Mouse (Mus musculus) megakaryocyte progenitor cell, adult 5-6 weeks (primary cell): ENCODE data around the gene Cnnm3. TPM values are rescaled to one million over a fixed set of nuclear protein-coding genes. Genes with fewer than 3 reads are reported as not detected.

ENCODE experiments used
- ATAC-seq: replicated peaks from 2 replicates; pipeline ENCODE4 v1.8.0; 2016; ENCODE audit warnings: mild to moderate bottlenecking, moderate TSS enrichment, inconsistent platforms; ENCODE audit not compliant: poor library complexity
- total RNA-seq, 2 experiments: library from RNA; stranded (forward) in 1 of 2; stranded (reverse) in 1 of 2; fragments of 157-497, 149-512 nt in 1 of 2; fragments of 200-1000 nt in 1 of 2; gene quantifications; 2 replicates each; pipeline versions ENCODE4 v1.2.3 to v1.2.4; 2015 to 2017

Cnnm3 gene
- total RNA-seq, 2 experiments from 2014 or later: 13.0 TPM

GRCm38 (mm10) chr1:36496719-36497118, 14.9 kb upstream of the Cnnm3 start:
- no peak for ATAC-seq

- no peak for ATAC-seq
Measured at GRCm38 (mm10) chr1:36497312-36497711, 14.4 kb upstream of the Cnnm3 start.

DNA sequence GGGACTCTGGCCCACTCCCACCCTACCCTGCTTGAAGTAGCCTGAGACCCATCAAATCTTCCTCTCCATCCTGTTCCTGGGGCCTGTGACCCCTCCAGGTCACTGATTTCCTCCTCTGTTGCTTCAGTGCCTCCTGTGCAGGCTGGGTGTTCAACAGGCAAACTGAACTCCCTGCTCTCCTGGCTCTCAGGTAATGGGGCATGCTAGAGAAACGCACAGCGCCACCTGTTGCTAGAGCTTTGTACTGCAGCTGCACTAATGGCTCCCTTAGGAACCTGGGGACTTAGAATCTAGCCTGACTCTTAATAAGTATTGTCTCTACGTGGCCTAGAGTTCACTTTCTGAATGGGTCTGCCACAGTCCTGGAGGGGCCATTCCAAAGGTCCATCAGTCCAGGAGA, 10.4 kb upstream of the Cnnm3 start:
- ATAC-seq: peak; percentile 92

- peak; percentile 46 for ATAC-seq
Measured at GRCm38 (mm10) chr1:36508238-36508637, 3.4 kb upstream of the Cnnm3 start.

- no peak for ATAC-seq
Measured at GRCm38 (mm10) chr1:36512089-36512965, 660 bp downstream of the Cnnm3 start.

DNA sequence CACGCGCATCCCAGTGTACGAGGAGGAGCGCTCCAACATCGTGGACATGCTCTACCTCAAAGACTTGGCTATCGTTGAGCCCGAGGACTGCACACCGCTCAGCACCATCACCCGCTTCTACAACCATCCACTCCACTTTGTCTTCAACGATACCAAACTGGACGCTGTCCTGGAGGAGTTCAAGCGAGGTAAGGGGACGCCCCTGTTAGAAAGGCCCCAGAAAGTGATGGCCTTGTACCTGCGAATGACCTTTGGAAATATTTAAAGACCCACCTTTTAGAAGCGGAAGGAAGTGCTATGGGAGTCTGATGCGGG, 1.3 kb downstream of the Cnnm3 start:
- ATAC-seq: no peak

- no peak for ATAC-seq
Measured at GRCm38 (mm10) chr1:36513310-36513709, 1.6 kb downstream of the Cnnm3 start.

GRCm38 (mm10) chr1:36513718-36514117, 2.1 kb downstream of the Cnnm3 start:
- ATAC-seq: peak; percentile 47; the same call in 1 of the 2 replicates

GRCm38 (mm10) chr1:36518259-36518658, 6.6 kb downstream of the Cnnm3 start:
- ATAC-seq: no peak

- ATAC-seq: no peak
Measured at GRCm38 (mm10) chr1:36519626-36520025, 8.0 kb downstream of the Cnnm3 start.

- ATAC-seq: no peak
Measured at GRCm38 (mm10) chr1:36522210-36522609, 10.5 kb downstream of the Cnnm3 start.

- ATAC-seq: no peak
Measured at GRCm38 (mm10) chr1:36523332-36524013, 11.8 kb downstream of the Cnnm3 start.

DNA sequence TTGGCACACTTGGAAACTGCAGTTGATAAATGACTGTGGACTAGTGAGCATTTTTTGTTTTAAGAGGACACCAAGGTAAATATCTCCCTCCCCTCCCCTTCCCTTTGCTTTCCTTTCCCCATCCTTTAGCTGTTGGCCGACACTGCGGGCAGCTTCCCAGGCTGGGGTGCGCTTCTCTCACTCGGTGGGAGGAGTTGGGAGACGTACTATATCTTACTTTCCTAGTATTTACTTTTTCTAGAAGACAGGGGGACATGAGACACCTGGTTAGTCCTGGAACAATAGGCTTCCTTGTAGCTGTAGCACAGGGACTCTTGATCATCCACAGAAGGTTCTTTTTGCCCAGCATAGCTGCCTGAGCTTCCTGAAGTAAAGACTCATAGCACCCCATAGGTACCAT, 12.4 kb downstream of the Cnnm3 start:
- no peak for ATAC-seq

GRCm38 (mm10) chr1:36525774-36526173, 14.1 kb downstream of the Cnnm3 start:
- ATAC-seq: no peak

- no peak for ATAC-seq
Measured at GRCm38 (mm10) chr1:36526903-36527302, 15.2 kb downstream of the Cnnm3 start.

- 0 out of 2 replicates have a peak, but pooled peaks have one; percentile 17 for ATAC-seq
Measured at GRCm38 (mm10) chr1:36528351-36528750, 16.7 kb downstream of the Cnnm3 start.

DNA sequence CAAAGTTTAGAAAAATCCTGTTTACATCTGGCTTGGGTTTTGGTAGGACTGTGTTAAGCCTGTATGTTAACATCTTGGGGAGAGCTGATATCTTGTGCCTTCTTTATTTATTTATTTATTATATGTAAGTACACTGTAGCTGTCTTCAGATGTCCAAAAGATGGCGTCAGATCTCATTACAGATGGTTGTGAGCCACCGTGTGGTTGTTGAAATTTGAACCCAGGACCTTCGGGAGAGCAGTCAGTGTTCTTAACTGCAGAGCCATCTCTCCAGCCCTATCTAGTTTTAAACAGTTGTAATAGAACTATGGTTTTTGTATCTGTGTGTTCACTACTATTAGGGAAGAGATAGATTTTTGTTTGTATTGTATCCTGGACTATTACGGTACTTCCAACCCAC, 17.6 kb downstream of the Cnnm3 start:
- no peak for ATAC-seq

DNA sequence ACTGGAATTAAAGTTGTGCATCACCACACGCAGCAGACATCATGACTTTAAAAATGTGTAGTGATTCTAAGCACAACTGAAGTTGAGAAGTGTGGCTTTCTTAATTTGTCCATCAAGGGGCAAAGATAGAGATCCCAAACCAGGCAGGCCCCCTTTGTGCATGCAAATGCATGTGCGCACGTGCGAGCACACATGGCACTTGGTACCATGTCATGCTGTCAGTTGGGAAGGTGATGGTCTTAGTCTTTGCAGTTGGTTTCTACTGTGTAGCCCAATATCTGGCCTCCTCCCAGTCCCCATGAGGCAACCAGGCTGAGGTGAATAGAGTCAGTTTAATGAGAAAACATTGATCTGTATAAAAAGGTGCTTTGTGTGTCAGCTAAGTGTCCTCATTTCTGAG, 18.2 kb downstream of the Cnnm3 start:
- ATAC-seq: no peak

GRCm38 (mm10) chr1:36530485-36530884, 18.8 kb downstream of the Cnnm3 start:
- no peak for ATAC-seq

GRCm38 (mm10) chr1:36530962-36531361, 19.3 kb downstream of the Cnnm3 start:
- no peak for ATAC-seq

DNA sequence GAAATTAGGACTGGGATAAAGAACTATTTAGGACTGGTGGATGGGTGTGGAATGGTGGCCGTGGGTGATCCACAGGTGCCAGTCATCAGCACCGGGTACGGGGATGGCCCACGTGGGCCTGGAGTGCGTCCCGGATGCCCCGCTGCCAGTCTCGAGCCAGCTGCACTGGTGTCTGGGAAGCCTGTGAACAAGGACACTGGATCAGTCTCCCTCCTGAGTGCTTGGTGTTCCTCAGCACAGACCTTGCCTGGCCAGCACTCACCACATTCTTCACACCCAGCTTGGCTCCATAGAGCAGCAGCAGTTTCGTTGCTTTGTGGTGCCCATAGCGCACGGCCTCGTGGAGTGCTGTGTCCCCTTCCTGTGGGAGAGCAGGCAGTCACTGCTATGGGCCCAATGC, 19.8 kb downstream of the Cnnm3 start:
- ATAC-seq: no peak

DNA sequence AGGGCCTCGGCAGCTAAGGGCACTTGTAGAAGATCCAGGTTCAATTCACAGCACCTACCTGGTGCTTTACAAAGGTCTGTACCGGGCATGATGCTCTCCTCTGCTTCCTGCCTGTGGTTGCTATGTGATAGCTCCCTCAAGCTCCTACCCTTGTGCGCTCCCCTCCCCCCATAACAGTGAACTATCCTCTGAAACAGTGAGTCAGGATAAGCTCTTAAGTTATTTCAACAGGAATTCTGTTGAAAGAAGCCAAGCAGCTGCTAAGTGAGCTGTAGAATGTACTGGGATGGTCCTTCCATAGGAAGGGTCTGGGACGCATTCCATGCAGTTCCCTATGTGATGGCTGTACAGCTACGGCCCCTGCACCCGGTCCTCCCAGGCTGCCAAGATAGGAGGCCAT, 21.9 kb downstream of the Cnnm3 start:
- no peak for ATAC-seq
